Comparison of ENCODE assay signal across 21 mouse cellular contexts in genomic region chr2:62639869-62640268, GRCm38 (mm10). TPM values are rescaled to one million over a fixed set of nuclear protein-coding genes. Genes with fewer than 3 reads are reported as not detected.
DNase-seq lines count a peak whose midpoint lies in the region; ATAC-seq and TF ChIP-seq lines count a peak whose summit lies in the region.
"Had no signal": no experiment of that assay in that cellular context is flagged by ENCODE, and none has a peak within 500 bp of the region (broad histone marks: within the 10 kb centered on the region; RNA-seq: fewer than 3 reads in every experiment).

No protein-coding gene starts in this region.

- no peak overlapping the region for H3K9ac ChIP-seq in kidney, postnatal 0 days (ENCODE audit: low read depth, low read length)
- H3K9ac ChIP-seq: embryonic facial prominence, embryonic 12.5 days; forebrain, embryonic 13.5 days; forebrain, embryonic 15.5 days; forebrain, postnatal 0 days had no signal

- H3K4me3 ChIP-seq in kidney, postnatal 0 days (replicated peaks; ENCODE audit: low read depth, low read length): no peak overlapping the region
- no peak overlapping the region for H3K4me3 ChIP-seq in midbrain, embryonic 10.5 days
- H3K4me3 ChIP-seq: embryonic facial prominence, embryonic 10.5 days; embryonic facial prominence, embryonic 12.5 days; forebrain, embryonic 13.5 days; forebrain, embryonic 15.5 days had no signal

- 71% methylated on average over 2 of the region's 2 CpGs for WGBS in kidney, postnatal 0 days
- WGBS in midbrain, embryonic 10.5 days: 94% methylated on average over 2 of the region's 2 CpGs

- H3K4me2 ChIP-seq in kidney, postnatal 0 days (ENCODE audit: low read length): no peak overlapping the region
- H3K4me2 ChIP-seq: embryonic facial prominence, embryonic 12.5 days; forebrain, embryonic 13.5 days; forebrain, embryonic 15.5 days had no signal

- H3K27me3 ChIP-seq in kidney, postnatal 0 days (ENCODE audit: insufficient read depth, low read length): no peaks in the 10 kb centered on the region
- peaks cover 11% of the 10 kb centered on the region for H3K27me3 ChIP-seq in midbrain, embryonic 10.5 days (ENCODE audit: low read depth, poor library complexity, severe bottlenecking)
- H3K27me3 ChIP-seq: forebrain, embryonic 13.5 days; forebrain, embryonic 15.5 days; Patski had no signal

- TF ChIP-seq CTCF in kidney, postnatal 0 days (IDR thresholded peaks at IDR 0.05; ENCODE audit: low read depth): no peak

- peak; percentile 12 for DNase-seq in kidney, postnatal 0 days (ENCODE audit: low spot score)
- no peak for DNase-seq in kidney, adult 8-10 months
- DNase-seq in midbrain, embryonic 10.5 days (ENCODE audit: low spot score): no peak
- no peak for DNase-seq in left cerebral cortex, postnatal 14 days (ENCODE audit: low spot score in 2 of 2)
- DNase-seq: adrenal gland, adult 8-10 months; adrenal gland, postnatal 14 days; adrenal gland, postnatal 36 days; cerebellum, adult 11-12 months; cerebellum, adult 2 months; cerebellum, adult 9-10 months; cerebellum, postnatal 10 days; cerebellum, postnatal 25 days; forebrain, postnatal 0 days had no signal

- no peaks in the 10 kb centered on the region for H3K9me3 ChIP-seq in kidney, postnatal 0 days (replicated peaks; ENCODE audit: low read length)
- H3K9me3 ChIP-seq in midbrain, embryonic 10.5 days (replicated peaks): no peaks in the 10 kb centered on the region
- H3K9me3 ChIP-seq: embryonic facial prominence, embryonic 10.5 days; embryonic facial prominence, embryonic 12.5 days; forebrain, embryonic 13.5 days; forebrain, embryonic 15.5 days had no signal

- intact Hi-C loops in left cerebral cortex, postnatal 14 days (cut with DNase I): loop anchor here (10.0 kb wide), 1 partner anchor 815 kb away; no protein-coding TSS in a partner anchor

- no peak for ATAC-seq in kidney, postnatal 0 days (replicated peaks; ENCODE audit: low FRiP score, low read depth)
- peak; percentile 53 for ATAC-seq in granulocyte monocyte progenitor cell, adult 5-6 weeks (replicated peaks; ENCODE audit: poor library complexity, severe bottlenecking)
- peak; percentile 53 for ATAC-seq in megakaryocyte, adult 5-6 weeks (ENCODE audit: poor library complexity, severe bottlenecking)
- ATAC-seq: activated CD4-positive, CD25-positive, alpha-beta regulatory T cell, adult 4 months; forebrain, embryonic 13.5 days; forebrain, embryonic 15.5 days; forebrain, postnatal 0 days; Patski had no signal

- no peaks in the 10 kb centered on the region for H3K4me1 ChIP-seq in kidney, postnatal 0 days (replicated peaks; ENCODE audit: insufficient read depth, low read length)
- no peaks in the 10 kb centered on the region for H3K4me1 ChIP-seq in midbrain, embryonic 10.5 days
- H3K4me1 ChIP-seq: embryonic facial prominence, embryonic 10.5 days; embryonic facial prominence, embryonic 12.5 days; forebrain, embryonic 13.5 days had no signal

- 0 out of 2 replicates have a peak, but pooled peaks cover 2% of the 10 kb centered on the region for H3K36me3 ChIP-seq in kidney, postnatal 0 days (ENCODE audit: insufficient read depth, low read length)
- H3K36me3 ChIP-seq in midbrain, embryonic 10.5 days: no peaks in the 10 kb centered on the region
- H3K36me3 ChIP-seq: embryonic facial prominence, embryonic 10.5 days; embryonic facial prominence, embryonic 12.5 days; forebrain, embryonic 15.5 days had no signal

- H3K27ac ChIP-seq in kidney, postnatal 0 days: no peak overlapping the region
- H3K27ac ChIP-seq in midbrain, embryonic 10.5 days (replicated peaks): no peak overlapping the region
- H3K27ac ChIP-seq: embryonic facial prominence, embryonic 10.5 days; embryonic facial prominence, embryonic 12.5 days; forebrain, embryonic 13.5 days; forebrain, embryonic 15.5 days had no signal

RNA-seq across cellular contexts. Expression of gene Ifih1, which starts 6.2 kb away (rescaled TPM):
- 5.5 and 6.2 TPM in 2 replicates for polyA plus RNA-seq in kidney, postnatal 0 days (2015; fragmentation: Nextera tagmentation; extraction: Ambion mirVana)
- 8.8 and 10.1 TPM in 2 replicates for total RNA-seq in granulocyte monocyte progenitor cell, adult 5-6 weeks (2014; fragmentation: Nextera tagmentation)
- 14.4 and 19.9 TPM in 2 replicates for total RNA-seq in granulocyte monocyte progenitor cell, adult 5-6 weeks (2017)
- 20.2 and 23.3 TPM in 2 replicates for total RNA-seq in megakaryocyte, adult 5-6 weeks (2015)
- total RNA-seq in megakaryocyte, adult 5-6 weeks (2017): 24.7 and 27.7 TPM in 2 replicates
- polyA plus RNA-seq in midbrain, embryonic 10.5 days (2016; fragmentation: Nextera tagmentation; extraction: Ambion mirVana): 0.43 and 0.93 TPM in 2 replicates
- 1 to 10 TPM; 2.1 to 2.9 TPM for total RNA-seq in left cerebral cortex, postnatal 14 days (2021)

RNA-seq across cellular contexts. Expression of gene Gca, which starts 24.2 kb away (rescaled TPM):
- 16.5 and 19.3 TPM in 2 replicates for polyA plus RNA-seq in kidney, postnatal 0 days (2015; fragmentation: Nextera tagmentation; extraction: Ambion mirVana)
- total RNA-seq in granulocyte monocyte progenitor cell, adult 5-6 weeks (2014; fragmentation: Nextera tagmentation): 19.9 and 31.0 TPM in 2 replicates
- total RNA-seq in granulocyte monocyte progenitor cell, adult 5-6 weeks (2017): 13.8 and 18.3 TPM in 2 replicates
- 22.8 and 31.9 TPM in 2 replicates for total RNA-seq in megakaryocyte, adult 5-6 weeks (2015)
- total RNA-seq in megakaryocyte, adult 5-6 weeks (2017): 12.0 and 13.7 TPM in 2 replicates
- polyA plus RNA-seq in midbrain, embryonic 10.5 days (2016; fragmentation: Nextera tagmentation; extraction: Ambion mirVana): 1.5 and 2.0 TPM in 2 replicates
- 10 to 100 TPM; 12.0 to 15.3 TPM for total RNA-seq in left cerebral cortex, postnatal 14 days (2021)
